Mouse (Mus musculus) left cerebral cortex, adult 9 months (tissue): Measurements from ENCODE around the gene Lypd5.
"Not testable (repeated sequence)": the region's sequence is repeated elsewhere in the genome, so short reads cannot be mapped to it uniquely, and the experiment has no call there.

Source experiments
- DNase-seq, 2 experiments: peaks; one replicate each; pipeline ENCODE4 v3.0.0; 2022; ENCODE audit warnings: low spot score in 2 of 2

Lypd5 gene

DNA sequence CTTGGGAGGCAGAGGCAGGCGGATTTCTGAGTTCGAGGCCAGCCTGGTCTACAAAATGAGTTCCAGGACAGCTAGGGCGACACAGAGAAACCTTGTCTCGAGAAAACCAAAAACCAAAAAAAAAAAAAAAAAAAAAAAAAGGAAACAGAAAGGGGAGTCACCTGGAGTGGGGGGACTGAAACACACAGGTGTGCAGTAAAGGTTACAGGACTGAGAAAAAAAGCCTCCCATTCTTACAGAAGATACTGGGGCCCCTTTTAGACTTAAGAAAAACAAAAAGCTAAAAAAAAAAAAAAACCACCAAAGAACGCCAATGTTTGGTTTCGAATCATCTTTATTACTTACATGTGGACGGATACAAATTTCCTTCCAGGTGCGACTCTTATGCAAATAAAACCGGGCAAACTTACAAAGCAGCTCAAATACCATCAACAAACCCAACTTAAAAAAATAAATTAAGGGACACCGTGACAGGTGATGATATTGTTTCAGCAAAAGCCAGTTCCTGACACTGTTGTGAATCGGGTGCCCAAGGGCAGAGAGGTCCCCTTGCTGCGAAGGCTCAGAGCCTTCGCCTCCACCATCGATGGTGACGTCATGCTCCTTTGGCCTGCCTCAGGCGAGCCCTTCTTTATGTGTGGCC is 33.9 kb downstream of the Lypd5 start:
- no peak for DNase-seq

- DNase-seq: no peak
Observed at GRCm38 (mm10) chr7:24384070-24384469, 35.1 kb downstream of the Lypd5 start.

DNA sequence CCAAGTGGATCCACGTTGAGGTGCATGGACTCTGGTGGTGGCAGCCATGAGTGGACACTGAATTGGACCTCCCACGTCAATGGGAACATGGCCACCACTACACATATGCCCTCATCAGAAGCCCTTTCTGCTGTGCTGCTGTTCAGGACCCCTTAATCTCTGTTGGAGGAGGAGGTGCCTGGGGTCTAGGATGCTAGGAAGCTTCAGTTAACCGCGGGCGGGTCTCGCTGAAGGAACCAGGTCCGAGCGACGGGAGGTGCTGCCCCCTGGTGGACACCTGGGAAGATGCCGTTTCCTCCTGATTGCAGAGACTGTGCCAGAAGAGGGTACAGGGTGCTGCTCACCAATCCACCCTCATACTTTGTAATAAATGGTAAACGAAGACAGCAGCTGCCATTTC is 35.8 kb downstream of the Lypd5 start:
- peak in 1 of 2 experiments; percentile 72 for DNase-seq

DNA sequence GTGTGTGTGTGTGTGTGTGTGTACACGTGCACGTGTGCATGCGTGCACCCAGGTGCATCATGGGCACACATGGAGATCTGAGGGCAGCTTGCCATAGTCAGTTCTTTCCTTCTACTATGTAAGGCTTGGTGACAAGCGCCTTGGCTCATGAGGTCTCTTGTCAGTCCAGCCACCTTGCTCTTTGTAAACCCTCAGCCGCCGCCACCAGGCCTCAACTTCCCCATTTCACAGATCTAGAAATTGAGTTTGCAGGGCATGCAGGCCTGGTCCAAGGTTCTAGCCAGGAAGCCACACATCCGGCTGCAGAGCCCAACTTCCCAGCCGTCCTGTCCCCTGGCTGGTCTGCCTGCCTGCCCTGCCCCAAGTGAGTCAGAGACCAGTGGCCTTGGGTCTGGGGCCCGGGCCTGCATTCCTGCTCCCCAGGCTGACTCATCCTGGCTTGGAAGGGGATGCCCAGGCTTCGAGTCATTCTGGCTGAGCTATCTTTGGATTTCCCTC is 38.1 kb downstream of the Lypd5 start:
- peak in 1 of 2 experiments; percentile 39 for DNase-seq

DNA sequence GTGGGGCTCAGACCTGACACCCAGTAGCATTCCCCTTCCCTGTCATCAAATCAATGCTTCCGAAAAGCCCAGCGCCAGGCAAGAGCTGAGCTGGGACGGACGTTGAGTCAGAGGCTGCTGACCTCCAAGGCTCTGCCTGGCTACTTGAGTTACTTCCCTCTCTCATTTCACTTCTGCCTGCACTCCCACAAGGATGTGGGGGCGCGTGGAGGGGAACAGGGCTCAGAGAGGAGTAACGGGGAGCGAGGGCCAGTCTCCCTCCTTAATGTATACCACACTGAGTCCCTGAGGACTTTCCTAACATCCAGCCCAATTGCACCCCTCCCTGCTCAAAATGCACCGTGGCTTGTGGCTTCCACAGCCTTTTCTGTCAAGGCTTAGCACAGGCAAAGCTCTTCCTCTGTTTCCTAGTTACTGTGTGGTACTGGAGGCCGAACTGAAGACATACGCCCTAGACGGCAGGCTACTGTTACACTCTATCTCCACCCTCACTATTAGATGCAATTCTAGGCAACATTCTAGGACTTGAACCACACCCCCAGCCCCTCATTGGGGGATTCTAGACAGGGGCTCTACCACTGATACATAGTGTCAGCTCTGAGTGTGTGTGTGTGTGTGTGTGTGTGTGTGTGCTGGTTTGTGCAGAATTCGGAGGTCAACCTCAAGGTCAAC is 40.7 kb downstream of the Lypd5 start:
- DNase-seq: no peak

DNA sequence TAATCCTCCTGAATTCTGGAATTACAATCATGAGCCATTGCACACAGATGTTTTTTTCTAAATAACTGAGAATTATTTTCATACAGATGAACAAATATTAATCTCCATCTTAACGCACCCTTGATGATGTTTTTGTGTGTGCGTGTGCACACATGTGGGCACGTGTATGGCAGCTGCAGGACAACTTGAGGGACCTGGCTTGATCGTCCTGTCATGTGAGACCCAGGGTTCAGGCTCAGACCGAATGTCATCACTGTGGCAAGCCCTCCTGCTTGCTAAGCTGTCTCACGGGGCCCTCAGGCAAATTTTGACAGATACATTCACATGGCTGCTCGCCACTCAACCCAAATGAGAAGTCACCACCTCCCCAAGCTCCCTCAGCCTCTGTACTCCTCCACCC is 41.5 kb downstream of the Lypd5 start:
- DNase-seq: no peak

DNA sequence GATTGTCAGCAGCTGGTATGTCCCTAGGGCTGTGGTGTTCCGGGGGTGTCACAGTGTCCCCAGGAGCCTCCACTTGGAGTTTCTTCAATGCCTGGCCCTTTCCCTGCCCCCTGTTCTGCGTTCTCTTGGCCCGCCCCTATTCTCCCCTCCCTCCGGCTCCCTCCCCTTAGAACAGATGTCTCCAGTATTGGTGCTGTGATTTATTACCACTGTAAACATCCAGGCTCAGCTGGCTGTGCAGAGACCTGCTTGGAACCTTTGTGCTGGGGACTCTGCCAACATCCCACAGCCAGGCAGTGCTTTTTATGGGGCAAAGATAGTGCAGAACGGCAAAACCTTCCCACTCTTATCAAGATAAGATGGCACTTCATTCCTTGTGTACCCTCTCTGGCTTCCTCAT is 42.1 kb downstream of the Lypd5 start:
- no peak for DNase-seq

GRCm38 (mm10) chr7:24391687-24392086 is 42.7 kb downstream of the Lypd5 start:
- DNase-seq: no peak

DNA sequence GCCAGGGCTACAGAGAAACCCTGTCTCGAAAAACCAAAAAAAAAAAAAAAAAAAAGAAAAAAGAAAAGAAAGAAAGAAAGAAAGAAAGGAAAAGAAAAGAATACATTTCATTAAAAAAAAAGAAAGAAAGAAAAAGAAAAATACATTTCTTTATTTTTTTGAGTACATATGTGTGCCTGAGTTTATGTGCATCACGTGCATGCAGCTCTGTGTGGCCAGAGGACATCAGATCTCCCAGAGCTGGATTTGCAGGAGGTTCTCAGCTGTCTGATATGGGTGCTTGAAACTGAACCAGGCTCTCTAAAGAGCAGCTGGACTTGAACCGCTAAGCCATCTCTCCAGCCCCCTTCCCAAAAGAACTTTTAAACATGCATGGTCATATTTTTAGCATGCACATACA is 45.1 kb downstream of the Lypd5 start:
- no peak for DNase-seq

DNA sequence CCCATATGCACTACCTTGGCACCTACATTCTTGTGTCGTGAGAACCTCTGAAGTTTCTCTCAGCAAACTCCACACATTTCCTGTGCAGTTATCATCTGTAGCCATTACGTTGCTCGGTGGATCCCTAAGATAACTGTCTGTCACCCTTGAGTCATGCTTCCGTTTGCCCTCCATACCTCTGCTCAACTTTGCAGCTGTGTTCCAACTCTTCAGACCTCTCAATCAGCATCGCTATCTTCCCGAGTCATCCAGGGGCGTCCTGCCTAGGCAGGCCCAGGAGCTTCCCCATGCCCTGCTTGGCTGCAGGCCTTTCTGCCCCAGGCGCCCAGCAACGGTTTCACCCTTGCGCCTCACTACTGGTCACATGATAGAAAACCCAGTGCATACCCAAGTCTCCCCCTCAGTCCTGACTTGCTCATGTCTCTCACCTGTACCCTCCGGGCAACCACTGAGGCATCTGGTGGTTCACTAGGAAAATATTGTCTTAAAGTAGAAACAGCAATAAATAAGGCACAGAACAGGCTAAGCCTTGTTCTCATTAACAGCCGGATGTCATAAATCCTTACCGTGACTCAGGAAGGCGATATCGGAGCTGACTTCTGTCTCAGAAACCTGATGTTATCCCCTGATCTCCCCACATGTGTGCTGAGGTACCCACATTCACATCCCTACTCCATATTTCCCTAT is 45.6 kb downstream of the Lypd5 start:
- no peak for DNase-seq

DNA sequence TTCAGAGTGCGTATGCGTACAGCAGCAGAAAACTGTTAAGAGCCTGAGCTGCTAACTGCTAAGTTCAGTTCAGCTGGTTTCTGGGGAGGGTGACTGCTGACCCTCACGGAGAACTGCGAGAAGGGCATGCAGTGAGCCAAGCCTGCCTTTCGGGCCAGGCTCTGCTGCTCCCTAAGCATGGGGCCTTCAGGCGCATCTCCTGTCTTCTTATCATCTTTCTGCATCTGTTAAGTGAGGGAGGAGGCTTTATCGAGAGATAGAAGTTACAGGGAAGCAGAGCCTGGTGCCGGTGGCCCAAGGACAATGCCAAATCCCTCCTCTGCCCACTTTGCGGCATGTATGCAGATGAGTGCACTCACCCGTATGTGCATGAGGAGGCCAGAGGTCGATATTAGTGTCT is 47.8 kb downstream of the Lypd5 start:
- no peak for DNase-seq

DNA sequence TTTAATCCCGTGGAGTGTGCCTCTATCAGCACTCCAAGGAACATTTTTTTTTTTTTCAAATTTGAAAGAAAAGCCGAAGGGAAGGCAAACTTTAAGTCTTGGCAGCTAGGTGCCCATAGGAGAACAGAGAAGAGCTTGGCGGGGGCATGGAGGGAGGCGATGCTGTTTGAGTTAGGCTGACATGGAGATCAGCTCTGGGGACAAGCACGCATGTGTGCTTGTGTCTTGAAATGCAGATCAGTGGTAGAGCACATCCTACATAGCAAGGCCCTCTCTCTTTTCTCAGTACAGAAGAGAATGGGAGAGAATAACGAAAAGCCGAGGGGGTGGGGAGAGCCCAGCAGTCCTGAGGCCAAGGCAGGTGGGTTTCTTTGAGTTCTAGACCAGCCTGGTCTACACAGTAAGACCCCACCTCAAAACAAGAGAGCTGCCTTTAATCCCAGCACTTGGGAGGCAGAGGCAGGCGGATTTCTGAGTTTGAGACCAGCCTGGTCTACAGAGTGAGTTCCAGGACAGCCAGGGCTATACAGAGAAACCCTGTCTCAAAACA is 49.4 kb downstream of the Lypd5 start:
- no peak for DNase-seq

DNA sequence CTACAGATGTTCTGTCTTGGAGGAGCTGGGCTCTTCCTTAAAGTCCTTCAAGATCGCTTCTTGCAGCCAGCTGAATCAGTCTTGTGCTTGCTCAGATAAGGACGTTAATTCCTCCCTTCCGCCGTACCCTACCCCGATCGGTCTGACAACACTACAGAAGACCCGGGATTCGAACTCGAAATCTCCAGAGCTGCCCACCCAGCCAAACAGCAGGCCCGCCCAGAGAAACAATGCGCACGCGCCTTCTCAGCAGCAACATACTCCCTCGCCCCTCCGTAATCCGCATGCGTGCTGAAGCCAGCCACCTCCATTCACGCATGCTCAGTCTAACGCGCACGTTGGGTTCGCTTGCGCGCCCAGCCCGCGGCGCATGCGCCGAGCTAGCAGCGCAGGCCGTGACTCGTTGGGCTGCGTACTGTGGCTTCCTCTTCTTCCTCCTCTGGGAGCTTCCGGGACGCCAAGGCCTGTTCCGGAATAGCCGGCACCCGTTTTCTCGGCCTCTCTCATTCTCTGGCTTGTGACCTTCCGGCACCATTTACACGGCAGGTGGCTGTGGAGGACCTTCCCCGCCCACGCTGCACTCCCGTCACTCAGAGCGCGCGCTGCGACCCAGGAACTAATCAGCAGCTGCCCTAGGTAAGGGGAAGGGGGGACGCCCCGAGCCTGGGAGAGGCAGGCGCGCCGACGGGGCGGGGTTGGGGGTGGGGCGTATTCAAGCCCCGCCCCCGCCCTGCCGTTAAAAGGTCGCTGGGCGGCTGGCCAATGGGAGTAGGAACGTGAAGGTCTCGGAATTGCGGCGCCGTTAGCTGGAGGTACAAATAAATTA is 50.5 kb downstream of the Lypd5 start, which contains the start of gene Smg9:
TSS of gene Smg9 (plus strand) at position 364 of the 826 bp plus-strand sequence.
- DNase-seq: peak; percentile 94 to 97

GRCm38 (mm10) chr7:24400082-24400452 is 51.1 kb downstream of the Lypd5 start:
- DNase-seq: no peak

GRCm38 (mm10) chr7:24400489-24400888 is 51.5 kb downstream of the Lypd5 start:
- not testable (repeated sequence) for DNase-seq

- DNase-seq: no peak
Observed at GRCm38 (mm10) chr7:24402851-24403250, 53.9 kb downstream of the Lypd5 start.
